Mouse (Mus musculus) liver, embryonic 14 days (tissue): Measurements from ENCODE around the gene Gpr25. TPM values are rescaled to one million over a fixed set of nuclear protein-coding genes. Genes with fewer than 3 reads are reported as not detected.

Source experiments
- polyA plus RNA-seq: library from polyadenylated mRNA; depleted of rRNA; stranded (reverse); fragments of >200 nt; gene quantifications from 2 replicates; pipeline ENCODE4 v1.2.3, GENCODE M21; 2012; rRNA removed

Gene Gpr25
- polyA plus RNA-seq, result 0.03 TPM in 1 of 2 replicates, not detected in the other

GRCm38 (mm10) chr1:136260635-136261238 is at the start of gene Gpr25:
Gpr25 (minus strand) TSS chr1:136260873.

DNA sequence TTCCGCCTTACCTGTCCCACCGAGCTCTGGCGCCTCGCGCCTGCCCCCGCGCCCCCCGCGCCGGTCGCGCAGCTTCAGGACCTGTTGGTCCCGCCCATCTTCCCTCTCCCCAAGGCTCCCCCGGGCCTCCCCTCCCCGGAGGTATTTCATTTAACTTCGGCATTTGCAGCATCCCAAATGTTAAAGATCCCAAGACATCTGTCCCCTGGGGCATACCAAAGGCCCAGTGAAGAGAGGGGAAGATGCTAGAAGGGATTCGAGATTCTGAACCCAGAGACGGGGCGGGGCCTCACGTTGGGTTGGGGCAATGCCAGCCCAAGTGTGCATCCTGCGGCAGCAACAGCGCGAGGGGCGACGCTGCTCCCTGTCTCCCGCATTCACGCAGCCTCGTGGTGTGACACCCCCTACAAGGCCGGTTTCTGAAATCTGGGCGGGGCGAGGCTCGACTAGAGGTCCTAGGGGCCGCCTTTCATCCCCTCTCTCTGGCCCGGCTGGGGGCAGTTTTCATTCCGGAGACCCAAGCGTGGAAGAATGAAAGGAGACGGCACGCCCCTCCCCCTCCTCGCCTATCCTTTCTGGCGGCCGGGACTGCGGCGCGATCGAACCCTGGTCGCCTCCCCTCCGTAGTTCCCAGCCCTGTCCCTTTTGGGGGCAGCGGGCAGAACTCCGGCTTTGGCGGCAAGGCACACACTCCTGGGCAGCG is 26.6 kb downstream of the Gpr25 start, which contains the start of gene Inava:
TSS of gene Inava (minus strand) at position 373 of the 703 bp plus-strand sequence.

DNA sequence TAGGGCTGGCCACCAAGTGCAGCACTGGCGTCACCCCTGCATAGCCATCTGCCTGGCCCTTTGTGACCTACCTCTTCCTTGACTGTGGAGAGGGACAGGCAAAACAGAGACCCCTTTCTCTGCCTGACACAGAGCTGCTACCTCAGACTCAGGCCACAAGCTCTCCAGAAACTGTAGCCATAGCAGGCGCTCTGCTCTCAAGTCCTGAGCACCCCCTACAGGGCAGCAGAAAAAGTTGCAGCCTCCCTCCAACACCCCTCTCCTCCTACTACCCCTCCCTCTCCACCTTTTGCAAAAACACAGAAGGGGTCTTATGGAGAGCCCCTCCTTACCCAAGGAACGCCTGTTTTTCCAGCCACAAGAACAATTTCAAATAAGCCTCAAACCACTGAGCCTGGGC is 47.9 kb downstream of the Gpr25 start, which contains the start of gene Mroh3:
TSS of gene Mroh3 (minus strand) at position 26 of the 400 bp plus-strand sequence.

Other genes with a start within 250 kb of the Gpr25 start
- gene Ascl5, start 210.1 kb downstream of the Gpr25 start, polyA plus RNA-seq, result not detected in 2 replicates
- gene Cacna1s, start 208.1 kb downstream of the Gpr25 start, polyA plus RNA-seq, result 0.01 and 0.25 TPM in 2 replicates
- 1.5 and 1.8 TPM in 2 replicates for gene Kif21b, start 129.5 kb downstream of the Gpr25 start, polyA plus RNA-seq
- 0.02 TPM in 1 of 2 replicates, not detected in the other for gene Mroh3, start 48.0 kb downstream of the Gpr25 start, polyA plus RNA-seq
- gene Inava, start 26.6 kb downstream of the Gpr25 start, polyA plus RNA-seq, result 0.15 and 0.17 TPM in 2 replicates
- gene Camsap2, start 85.2 kb upstream of the Gpr25 start, polyA plus RNA-seq, result 9.8 and 10.6 TPM in 2 replicates
- gene Ddx59, start 154.4 kb upstream of the Gpr25 start, polyA plus RNA-seq, result 4.0 TPM in 2 replicates
- gene Kif14, start 205.5 kb upstream of the Gpr25 start, polyA plus RNA-seq, result 5.2 and 5.7 TPM in 2 replicates